Mouse (Mus musculus): ENCODE measurements around the gene Nfasc.

GRCm38 (mm10) chr1:132749217-132749884 lies 7.8 kb upstream of the Nfasc start:
- TF ChIP-seq POLR2A (IDR thresholded peaks at IDR 0.05; ENCODE audit: control insufficient read depth, low read depth, low read length) (no peak), CTCF (IDR thresholded peaks at IDR 0.05; ENCODE audit: control insufficient read depth, insufficient read depth, insufficient replicate concordance, low read depth, low read length) (no peak)
